Mouse (Mus musculus) liver, embryonic 14.5 days (tissue): ENCODE measurements around the gene Gm11020. TPM values are rescaled to one million over a fixed set of nuclear protein-coding genes. Genes with fewer than 3 reads are reported as not detected.

Source experiments
- ATAC-seq: fragments of 200-750 bp; cut with Nextera tagmentation; 2 replicates; pipeline ENCODE4 v1.8.0; 2017; ENCODE audit warnings: moderate number of reproducible peaks, mild to moderate bottlenecking, moderate library complexity; ENCODE audit not compliant: insufficient read depth
- DNase-seq, 3 experiments: peaks; one replicate each; pipeline ENCODE4 v3.0.0-alpha.2; 2012 to 2013; ENCODE audit warnings: low read depth in 3 of 3, low spot score in 3 of 3
- H3K27ac ChIP-seq: fragments of 300-500 bp; sonication (generic); 2 replicates; pipeline ENCODE4 v1.5.1; 2014; ENCODE audit warnings: moderate library complexity, mild to moderate bottlenecking, control low read depth, inconsistent platforms
- H3K27me3 ChIP-seq: fragments of 300-500 bp; sonication (generic); 2 replicates; pipeline ENCODE4 v1.6.1; 2014; ENCODE audit warnings: mild to moderate bottlenecking, low read length, moderate library complexity; ENCODE audit not compliant: control insufficient read depth, insufficient read depth
- H3K36me3 ChIP-seq: fragments of 300-500 bp; sonication (generic); replicated peaks from 2 replicates; pipeline ENCODE4 v1.6.1; 2014; ENCODE audit warnings: low read depth; ENCODE audit not compliant: control insufficient read depth, insufficient read depth
- H3K4me1 ChIP-seq, 2 experiments: fragments of 200-500 bp in 1 of 2; fragments of 300-500 bp in 1 of 2; sonication (generic) in 1 of 2; replicated peaks; 2 replicates each; pipeline ENCODE4 v1.6.1; 2012 to 2014; ENCODE audit warnings: antibody characterized with exemption in 1 of 2, inconsistent platforms in 1 of 2, low read length in 1 of 2; ENCODE audit not compliant: control insufficient read depth in 2 of 2, insufficient read depth in 2 of 2
- H3K4me2 ChIP-seq: fragments of 300-500 bp; sonication (generic); 2 replicates; pipeline ENCODE4 v1.6.1; 2014; ENCODE audit warnings: low read depth, mild to moderate bottlenecking, control low read depth, moderate library complexity
- H3K4me3 ChIP-seq, 2 experiments: fragments of 200-500 bp in 1 of 2; fragments of 300-500 bp in 1 of 2; sonication (generic) in 1 of 2; 2 replicates each; pipeline ENCODE4 v1.5.1; 2012 to 2014; ENCODE audit warnings: low read depth in 2 of 2, low read length in 2 of 2, mild to moderate bottlenecking in 2 of 2, control low read depth in 1 of 2, inconsistent platforms in 1 of 2, moderate library complexity in 1 of 2; ENCODE audit not compliant: insufficient read depth in 1 of 2
- H3K9ac ChIP-seq: fragments of 300-500 bp; sonication (generic); replicated peaks from 2 replicates; pipeline ENCODE4 v1.6.1; 2014; ENCODE audit warnings: mild to moderate bottlenecking, control low read depth, moderate library complexity
- H3K9me3 ChIP-seq: fragments of 300-500 bp; sonication (generic); 2 replicates; pipeline ENCODE4 v1.6.1; 2016; ENCODE audit warnings: low read length, mixed read lengths; ENCODE audit not compliant: control insufficient read depth
- CTCF ChIP-seq: IDR thresholded peaks from 2 replicates; pipeline ENCODE4 v1.5.1; 2016; ENCODE audit warnings: antibody characterized with exemption, low read depth, control low read depth
- EP300 ChIP-seq: IDR thresholded peaks from 2 replicates; pipeline ENCODE4 v1.6.1; 2016; ENCODE audit warnings: antibody characterized with exemption, low read depth
- WGBS: fragments of 180-500 bp; shearing (Covaris S2); extraction: QIAGEN DNeasy Blood & Tissue Kit; methylation state at CpG from one replicate; pipeline ENCODE4 v1.1.7; 2014; ENCODE audit not compliant: insufficient replicate concordance; 5-methylcytosine and 5-hydroxymethylcytosine counted together
- polyA plus RNA-seq, 2 experiments: library from polyadenylated mRNA; depleted of rRNA in 1 of 2; stranded (reverse) in 1 of 2; unstranded in 1 of 2; fragments of >200 nt; fragmentation: Nextera tagmentation in 1 of 2; extraction: Ambion mirVana in 1 of 2; gene quantifications; 2 replicates each; pipeline versions ENCODE4 v1.2.1 to v1.2.3; 2012 to 2014

Gm11020 gene
- polyA plus RNA-seq, 2 experiments: not detected

DNA sequence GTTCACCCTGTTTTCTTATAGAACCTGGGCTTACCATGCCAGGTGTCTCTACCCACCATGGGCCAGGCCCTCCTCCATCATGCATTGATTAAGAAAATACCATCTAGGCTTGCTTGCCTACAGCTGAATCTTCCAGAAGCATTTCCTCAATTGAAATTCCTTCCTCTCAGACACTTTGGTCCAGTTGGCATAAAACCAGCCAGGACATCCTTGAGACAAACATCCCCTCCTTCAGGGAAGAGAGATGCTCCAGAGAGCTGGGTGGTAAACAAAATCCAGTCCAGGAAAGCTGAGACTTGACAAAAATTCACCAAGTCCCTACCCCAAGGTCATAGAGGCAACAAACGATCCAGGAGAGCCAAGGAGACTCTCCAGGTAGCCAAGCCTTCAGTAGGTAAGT lies 12.8 kb downstream of the Gm11020 start:
- H3K9me3 ChIP-seq: no peaks in the 10 kb centered on the region
- 69% methylated on average over 1 of the region's 1 CpGs for whole genome bisulfite sequencing
- TF ChIP-seq CTCF: no peak
- no peak for TF ChIP-seq EP300
- no peaks in the 10 kb centered on the region for H3K27me3 ChIP-seq
- no peak overlapping the region for H3K9ac ChIP-seq
- H3K27ac ChIP-seq: no peak overlapping the region
- DNase-seq (no peak), ATAC-seq (no peak)
- H3K36me3 ChIP-seq: no peaks in the 10 kb centered on the region
- H3K4me1 ChIP-seq: peaks cover 6 to 15% of the 10 kb centered on the region in 2 experiments; a peak in 3 of 4 replicates
- H3K4me3 ChIP-seq: no peak overlapping the region
- H3K4me2 ChIP-seq: no peak overlapping the region

DNA sequence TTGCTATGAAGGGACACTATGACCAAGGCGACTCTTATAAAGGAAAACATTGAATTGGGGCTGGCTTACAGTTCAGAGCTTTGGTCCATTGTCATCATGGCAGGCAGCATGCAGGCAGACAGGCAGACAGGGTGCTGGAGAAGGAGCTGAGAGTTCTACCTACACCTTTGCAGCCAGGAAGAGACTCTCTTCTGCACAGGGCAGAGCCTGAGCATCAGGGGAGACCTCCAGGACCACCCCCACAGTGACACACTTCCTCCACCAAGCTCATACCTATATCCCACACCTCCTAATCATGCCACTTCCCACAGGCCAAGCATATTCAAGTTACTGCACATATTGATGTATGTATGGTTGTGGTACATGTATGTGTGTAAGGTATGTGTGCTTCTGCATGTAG lies 15.4 kb downstream of the Gm11020 start:
- peaks cover 6 to 17% of the 10 kb centered on the region in 2 experiments; a peak in 3 of 4 replicates for H3K4me1 ChIP-seq
- H3K9me3 ChIP-seq: no peaks in the 10 kb centered on the region
- ATAC-seq (no peak), DNase-seq (no peak)
- TF ChIP-seq EP300 (no peak), CTCF (no peak)
- 82% methylated on average over 1 of the region's 1 CpGs for WGBS
- no peak overlapping the region for H3K4me2 ChIP-seq
- no peak overlapping the region for H3K27ac ChIP-seq
- no peaks in the 10 kb centered on the region for H3K36me3 ChIP-seq
- no peak overlapping the region for H3K9ac ChIP-seq
- no peak overlapping the region for H3K4me3 ChIP-seq
- H3K27me3 ChIP-seq: peaks cover 2% of the 10 kb centered on the region; the same call in 1 of the 2 replicates

GRCm38 (mm10) chr8:104337890-104338289 lies 16.5 kb downstream of the Gm11020 start:
- H3K9me3 ChIP-seq: no peaks in the 10 kb centered on the region
- no peak overlapping the region for H3K9ac ChIP-seq
- H3K4me2 ChIP-seq: no peak overlapping the region
- H3K27me3 ChIP-seq: peaks cover 2% of the 10 kb centered on the region; the same call in 1 of the 2 replicates
- H3K4me1 ChIP-seq: peaks cover 6 to 15% of the 10 kb centered on the region in 2 experiments; a peak in 3 of 4 replicates
- H3K4me3 ChIP-seq: no peak overlapping the region
- no peak overlapping the region for H3K27ac ChIP-seq
- WGBS: 39% methylated on average over 3 of the region's 3 CpGs
- H3K36me3 ChIP-seq: no peaks in the 10 kb centered on the region
- TF ChIP-seq CTCF (peak; percentile 25; the same call in 1 of the 2 replicates), EP300 (no peak)
- ATAC-seq: no peak
- DNase-seq: no peak

DNA sequence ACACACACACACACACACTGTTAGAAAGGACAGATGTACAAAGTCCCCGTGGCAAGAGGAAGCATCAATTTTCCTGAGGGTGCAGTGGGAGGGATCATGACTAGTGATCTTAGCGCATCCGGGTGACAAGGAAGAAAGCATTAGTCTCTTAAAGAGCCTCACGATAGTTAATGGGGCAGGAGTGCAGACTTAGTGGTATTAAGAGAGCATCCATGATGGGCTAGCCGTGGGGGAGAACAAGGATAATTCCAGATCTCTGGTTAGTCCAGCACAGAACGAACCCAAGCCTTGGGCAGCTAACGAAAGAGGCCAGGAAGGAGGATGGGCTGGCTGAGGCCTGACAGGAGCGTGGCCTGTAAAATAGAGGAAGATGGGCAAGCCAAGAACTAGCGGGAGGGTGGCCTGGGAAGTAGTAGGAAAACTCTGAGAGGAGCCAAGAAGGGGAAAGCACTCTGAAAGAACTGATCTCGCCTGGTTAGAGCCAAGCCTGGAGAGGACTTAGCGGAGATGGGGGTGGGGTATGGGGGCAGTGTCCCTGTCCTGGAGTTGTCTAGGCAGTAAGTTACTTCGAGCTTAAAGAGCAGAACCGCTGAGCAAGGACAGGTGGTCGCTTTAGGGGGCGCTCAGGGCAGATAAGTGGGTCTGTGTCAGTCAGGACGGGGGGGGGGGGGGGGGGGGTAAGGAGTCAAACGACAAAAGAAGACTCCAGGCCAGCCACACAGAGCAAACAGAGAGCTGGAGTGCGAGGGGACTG lies 18.0 kb downstream of the Gm11020 start, which contains the start of gene Cmtm3:
TSS of gene Cmtm3 (plus strand) at position 182 of the 754 bp plus-strand sequence.
- Histone ChIP-seq H3K27me3 (peaks cover 2% of the 10 kb centered on the region; the same call in 1 of the 2 replicates), H3K9me3 (no peaks in the 10 kb centered on the region), H3K9ac (peak within 1 kb of the TSS; percentile 13; the same call in 1 of the 2 replicates), H3K36me3 (no peaks in the 10 kb centered on the region), H3K4me3 (peak within 1 kb of the TSS; percentile 50 to 61), H3K27ac (no peak within 1 kb of the TSS), H3K4me2 (peak within 1 kb of the TSS; percentile 73), H3K4me1 (peaks cover 0 to 3% of the 10 kb centered on the region in 2 experiments; a peak in 2 of 4 replicates)
- DNase-seq: no peak
- no peak for TF ChIP-seq EP300
- TF ChIP-seq CTCF: no peak
- WGBS: 24% methylated on average over 17 of the region's 18 CpGs
- no peak for ATAC-seq

DNA sequence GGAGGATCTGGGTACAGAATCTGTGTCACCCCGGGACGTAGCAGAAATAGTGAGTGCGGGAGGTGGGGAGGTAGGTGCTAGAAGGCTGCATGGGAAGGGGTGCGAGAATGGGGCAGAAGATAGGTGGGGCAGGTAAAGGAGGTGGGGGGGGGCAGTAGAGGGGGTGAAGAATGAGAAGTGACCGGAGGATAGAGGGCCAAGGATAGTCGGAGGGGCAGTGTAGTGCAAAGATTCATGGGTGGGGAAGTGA lies 18.5 kb downstream of the Gm11020 start:
- Histone ChIP-seq H3K9ac (no peak overlapping the region; the same call in 1 of the 2 replicates), H3K27me3 (peaks cover 2% of the 10 kb centered on the region; the same call in 1 of the 2 replicates), H3K4me2 (peak overlapping the region; percentile 73), H3K4me1 (0 out of 4 replicates have a peak, but pooled peaks cover 0 to 2% of the 10 kb centered on the region in 2 experiments), H3K4me3 (peak overlapping the region; percentile 50 to 61; a peak in 3 of 4 replicates), H3K9me3 (no peaks in the 10 kb centered on the region), H3K27ac (no peak overlapping the region), H3K36me3 (no peaks in the 10 kb centered on the region)
- TF ChIP-seq EP300 (no peak), CTCF (no peak)
- ATAC-seq (no peak), DNase-seq (no peak)
- 4% methylated on average over 6 of the region's 6 CpGs for WGBS
